16 mouse cellular contexts compared by ENCODE assay signal in the genomic region with DNA sequence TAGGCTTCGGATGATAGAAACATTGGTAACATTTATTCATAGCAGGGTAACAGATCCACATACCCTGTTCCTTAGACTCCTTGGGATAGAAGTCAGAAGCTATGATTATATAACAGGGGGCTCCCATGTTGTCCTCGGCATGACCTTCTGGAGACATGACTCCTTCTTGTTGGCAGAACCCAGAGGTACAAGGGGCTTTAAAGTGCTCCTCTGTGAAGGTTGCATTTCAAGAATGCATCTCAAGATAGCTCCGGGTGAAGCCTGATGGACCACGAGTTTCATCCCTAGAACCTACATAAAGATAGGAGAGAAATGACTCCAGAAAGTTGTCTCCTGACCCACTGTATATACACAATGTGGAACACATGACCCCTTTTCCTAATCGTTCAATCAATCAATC.
"Had no signal": no experiment of that assay in that cellular context is flagged by ENCODE, and none has a peak within 500 bp of the region (broad histone marks: within the 10 kb centered on the region; RNA-seq: fewer than 3 reads in every experiment).

No protein-coding gene starts in this region.

- H3K27me3 ChIP-seq: neural tube, embryonic 13.5 days; neural tube, embryonic 15.5 days; stomach, embryonic 15.5 days had no signal

- H3K9me3 ChIP-seq: neural tube, embryonic 13.5 days; neural tube, embryonic 15.5 days; stomach, embryonic 15.5 days had no signal

- H3K4me3 ChIP-seq: neural tube, embryonic 13.5 days; neural tube, embryonic 15.5 days; stomach, embryonic 15.5 days had no signal

- H3K27ac ChIP-seq: neural tube, embryonic 13.5 days; neural tube, embryonic 15.5 days; stomach, embryonic 15.5 days; stomach, postnatal 0 days had no signal

- DNase-seq: retina, postnatal 1 day; right cerebral cortex, adult 18-20 months; right cerebral cortex, postnatal 14 days; right cerebral cortex, postnatal 25 days; right cerebral cortex, postnatal 4 days; spleen, adult 18-20 months; thymus, adult 18-20 months; thymus, adult 2 months; thymus, postnatal 14 days; thymus, postnatal 25 days; thymus, postnatal 36 days; thymus, postnatal 4 days had no signal

- H3K9ac ChIP-seq: neural tube, embryonic 13.5 days; neural tube, embryonic 15.5 days; stomach, embryonic 15.5 days had no signal
